21 mouse cellular contexts compared by ENCODE assay signal in the genomic region with DNA sequence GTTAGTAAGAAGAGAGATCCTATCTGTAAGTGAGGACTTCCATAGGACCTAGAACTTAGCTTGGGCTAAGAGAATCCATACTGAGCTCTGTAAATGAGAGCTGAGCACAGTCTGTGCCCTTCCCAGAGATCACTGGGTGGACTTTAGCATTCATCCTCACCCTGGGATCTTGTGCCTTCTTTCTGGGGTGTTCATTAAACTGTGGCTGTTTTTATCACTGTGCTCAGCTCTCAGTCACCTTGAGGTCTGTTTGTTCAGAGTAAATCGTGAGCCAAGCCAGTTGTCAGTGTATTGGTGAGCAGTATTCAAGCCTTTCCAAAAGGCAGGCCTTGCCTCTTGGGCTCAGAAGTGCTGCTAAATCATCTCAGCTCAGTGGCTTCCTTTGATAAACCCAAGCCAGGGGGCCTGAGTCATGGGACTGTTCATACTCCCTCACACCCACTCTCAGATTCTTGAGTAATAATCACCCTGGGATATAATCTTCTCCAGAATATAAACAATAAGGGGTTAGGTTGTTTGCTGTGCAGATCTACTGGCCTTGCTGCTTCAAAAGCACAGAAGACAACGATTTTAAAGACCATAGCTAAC. TPM values are rescaled to one million over a fixed set of nuclear protein-coding genes. Genes with fewer than 3 reads are reported as not detected.
A peak's percentile ranks its signal among the peaks of the same experiment; 100 is the strongest.
DNase-seq lines count a peak whose midpoint lies in the region; ATAC-seq lines count a peak whose summit lies in the region.
"Had no signal": no experiment of that assay in that cellular context is flagged by ENCODE, and none has a peak within 500 bp of the region (broad histone marks: within the 10 kb centered on the region; RNA-seq: fewer than 3 reads in every experiment).

No protein-coding gene starts in this region.

- H3K9ac ChIP-seq in heart, embryonic 11.5 days (ENCODE audit: low read depth, low read length) = no peak overlapping the region
- H3K9ac ChIP-seq in intestine, embryonic 15.5 days = no peak overlapping the region
- H3K9ac ChIP-seq in liver, embryonic 13.5 days = no peak overlapping the region
- H3K9ac ChIP-seq in hindbrain, embryonic 16.5 days (ENCODE audit: low read depth, low read length) = no peak overlapping the region
- H3K9ac ChIP-seq: hindbrain, embryonic 14.5 days; neural tube, embryonic 12.5 days; stomach, embryonic 15.5 days had no signal

- H3K27ac ChIP-seq in heart, embryonic 11.5 days (ENCODE audit: low read depth, low read length) = no peak overlapping the region
- H3K27ac ChIP-seq in intestine, embryonic 15.5 days = peak overlapping the region; percentile 19
- peak overlapping the region; percentile 57 for H3K27ac ChIP-seq in liver, embryonic 13.5 days
- no peak overlapping the region for H3K27ac ChIP-seq in hindbrain, embryonic 16.5 days (ENCODE audit: low read depth, low read length)
- H3K27ac ChIP-seq: gastrocnemius, adult 2 months; hindbrain, embryonic 14.5 days; layer of hippocampus, adult 2 months; left cerebral cortex, adult 2 months; neural tube, embryonic 12.5 days; stomach, embryonic 15.5 days had no signal

- H3K4me1 ChIP-seq in heart, embryonic 11.5 days (ENCODE audit: control insufficient read depth, insufficient read depth, low read length) = 0 out of 2 replicates have a peak, but pooled peaks cover 2% of the 10 kb centered on the region
- H3K4me1 ChIP-seq in intestine, embryonic 15.5 days (replicated peaks) = no peaks in the 10 kb centered on the region
- H3K4me1 ChIP-seq in liver, embryonic 13.5 days (replicated peaks) = peaks cover 45% of the 10 kb centered on the region
- H3K4me1 ChIP-seq in hindbrain, embryonic 16.5 days (ENCODE audit: control insufficient read depth, insufficient read depth, low read depth, low read length) = no peaks in the 10 kb centered on the region
- H3K4me1 ChIP-seq: neural tube, embryonic 12.5 days; stomach, embryonic 15.5 days had no signal

- H3K4me2 ChIP-seq in heart, embryonic 11.5 days = no peak overlapping the region
- H3K4me2 ChIP-seq in intestine, embryonic 15.5 days (replicated peaks) = no peak overlapping the region
- no peak overlapping the region for H3K4me2 ChIP-seq in liver, embryonic 13.5 days
- no peak overlapping the region for H3K4me2 ChIP-seq in hindbrain, embryonic 16.5 days (ENCODE audit: low read length)
- H3K4me2 ChIP-seq: hindbrain, embryonic 14.5 days; neural tube, embryonic 12.5 days; stomach, embryonic 15.5 days had no signal

- H3K27me3 ChIP-seq in heart, embryonic 11.5 days (ENCODE audit: control insufficient read depth, insufficient read depth, low read length) = no peaks in the 10 kb centered on the region
- no peaks in the 10 kb centered on the region for H3K27me3 ChIP-seq in intestine, embryonic 15.5 days (replicated peaks)
- H3K27me3 ChIP-seq in liver, embryonic 13.5 days = no peaks in the 10 kb centered on the region
- H3K27me3 ChIP-seq in hindbrain, embryonic 16.5 days (replicated peaks; ENCODE audit: control insufficient read depth, insufficient read depth, low read length) = no peaks in the 10 kb centered on the region
- H3K27me3 ChIP-seq: megakaryocyte, embryonic 14.5 days; neural tube, embryonic 12.5 days; stomach, embryonic 15.5 days had no signal

- 88% methylated on average over 2 of the region's 2 CpGs for WGBS in heart, embryonic 11.5 days (ENCODE audit: insufficient replicate concordance)
- WGBS in intestine, embryonic 15.5 days = 50% methylated on average over 2 of the region's 2 CpGs
- WGBS in liver, embryonic 13.5 days (ENCODE audit: insufficient replicate concordance) = 60% methylated on average over 2 of the region's 2 CpGs
- WGBS in hindbrain, embryonic 16.5 days = 86% methylated on average over 2 of the region's 2 CpGs

- ATAC-seq in heart, embryonic 11.5 days (replicated peaks; ENCODE audit: insufficient number of reproducible peaks, low FRiP score, low TSS enrichment) = no peak
- ATAC-seq in intestine, embryonic 15.5 days = peak; percentile 89
- peak; percentile 49; the same call in 1 of the 2 replicates for ATAC-seq in liver, embryonic 13.5 days (ENCODE audit: low read depth)
- ATAC-seq in hindbrain, embryonic 16.5 days = no peak
- ATAC-seq: forebrain, embryonic 14.5 days had no signal

- no peaks in the 10 kb centered on the region for H3K9me3 ChIP-seq in heart, embryonic 11.5 days (replicated peaks; ENCODE audit: control insufficient read depth, low read length)
- no peaks in the 10 kb centered on the region for H3K9me3 ChIP-seq in intestine, embryonic 15.5 days
- no peaks in the 10 kb centered on the region for H3K9me3 ChIP-seq in liver, embryonic 13.5 days (replicated peaks)
- no peaks in the 10 kb centered on the region for H3K9me3 ChIP-seq in hindbrain, embryonic 16.5 days (ENCODE audit: control insufficient read depth, low read length)
- H3K9me3 ChIP-seq: megakaryocyte, embryonic 14.5 days; neural tube, embryonic 12.5 days; stomach, embryonic 15.5 days had no signal

- no peak overlapping the region for H3K4me3 ChIP-seq in heart, embryonic 11.5 days (ENCODE audit: low read depth, low read length)
- no peak overlapping the region for H3K4me3 ChIP-seq in intestine, embryonic 15.5 days (replicated peaks)
- no peak overlapping the region for H3K4me3 ChIP-seq in liver, embryonic 13.5 days (replicated peaks)
- no peak overlapping the region for H3K4me3 ChIP-seq in hindbrain, embryonic 16.5 days (ENCODE audit: low read length)
- H3K4me3 ChIP-seq: gastrocnemius, adult 2 months; layer of hippocampus, adult 2 months; left cerebral cortex, adult 2 months; megakaryocyte, embryonic 14.5 days; neural tube, embryonic 12.5 days; stomach, embryonic 15.5 days had no signal

- H3K36me3 ChIP-seq in heart, embryonic 11.5 days (ENCODE audit: control insufficient read depth, insufficient read depth, low read length) = no peaks in the 10 kb centered on the region
- 0 out of 2 replicates have a peak, but pooled peaks cover 3% of the 10 kb centered on the region for H3K36me3 ChIP-seq in intestine, embryonic 15.5 days
- no peaks in the 10 kb centered on the region for H3K36me3 ChIP-seq in liver, embryonic 13.5 days
- no peaks in the 10 kb centered on the region for H3K36me3 ChIP-seq in hindbrain, embryonic 16.5 days (ENCODE audit: control insufficient read depth, insufficient read depth, low read length)
- H3K36me3 ChIP-seq: neural tube, embryonic 12.5 days; stomach, embryonic 15.5 days had no signal

- peak; percentile 23 to 34 for DNase-seq in heart, adult 18-20 months
- DNase-seq in 3T3-L1 (ENCODE audit: low read depth, low spot score) = peak; percentile 4
- no peak for DNase-seq in liver, embryonic 13.5 days
- DNase-seq in cerebellum, postnatal 14 days = no peak
- no peak for DNase-seq in spleen, postnatal 10 days (ENCODE audit: low spot score in 2 of 2)
- DNase-seq: cerebellum, adult 9-11 months; gastrocnemius, adult 2 months; heart, postnatal 14 days; right cerebral cortex, postnatal 4 days; thymus, postnatal 36 days had no signal

RNA-seq across cellular contexts. Expression of a gene that starts 18.8 kb away (rescaled TPM):
- 10 to 100 TPM; 22.8 to 26.2 TPM for total RNA-seq in heart, adult 18-20 months (2021)
- polyA plus RNA-seq in heart, embryonic 11.5 days (2014; fragmentation: Nextera tagmentation; extraction: Ambion mirVana) = 3.1 and 3.4 TPM in 2 replicates
- polyA plus RNA-seq in intestine, embryonic 15.5 days (2015; fragmentation: Nextera tagmentation; extraction: Ambion mirVana) = 12.7 and 18.3 TPM in 2 replicates
- 25.4 and 33.7 TPM in 2 replicates for polyA plus RNA-seq in liver, embryonic 13.5 days (2015; fragmentation: Nextera tagmentation; extraction: Ambion mirVana)
- polyA plus RNA-seq in hindbrain, embryonic 16.5 days (2015; fragmentation: Nextera tagmentation; extraction: Ambion mirVana) = 5.6 and 6.6 TPM in 2 replicates
- polyA plus RNA-seq: C2C12 had no signal

RNA-seq across cellular contexts. Expression of a gene that starts 37.6 kb away (rescaled TPM):
- 10 to 100 TPM; 43.8 to 46.3 TPM for total RNA-seq in heart, adult 18-20 months (2021)
- polyA plus RNA-seq in heart, embryonic 11.5 days (2014; fragmentation: Nextera tagmentation; extraction: Ambion mirVana) = 34.1 and 35.5 TPM in 2 replicates
- polyA plus RNA-seq in intestine, embryonic 15.5 days (2015; fragmentation: Nextera tagmentation; extraction: Ambion mirVana) = 39.8 and 41.8 TPM in 2 replicates
- polyA plus RNA-seq in liver, embryonic 13.5 days (2015; fragmentation: Nextera tagmentation; extraction: Ambion mirVana) = 24.0 and 30.3 TPM in 2 replicates
- polyA plus RNA-seq in hindbrain, embryonic 16.5 days (2015; fragmentation: Nextera tagmentation; extraction: Ambion mirVana) = 39.6 and 48.9 TPM in 2 replicates

Comparison
In these comparisons a context has a peak if more than half of its experiments do, and no peak if none do; other contexts are left out.
1. DNase-seq: peak in heart, adult 18-20 months (2 of 2) and 3T3-L1 (single experiment); none in liver, embryonic 13.5 days (single experiment), cerebellum, postnatal 14 days (0 of 2) and spleen, postnatal 10 days (0 of 2).
2. ATAC-seq: peak in intestine, embryonic 15.5 days (single experiment) and liver, embryonic 13.5 days (single experiment); none in heart, embryonic 11.5 days (single experiment) and hindbrain, embryonic 16.5 days (single experiment).
3. H3K27ac ChIP-seq: peak in intestine, embryonic 15.5 days (single experiment) and liver, embryonic 13.5 days (single experiment); none in heart, embryonic 11.5 days (single experiment) and hindbrain, embryonic 16.5 days (single experiment).